21 mouse cellular contexts compared by ENCODE assay signal in genomic region chr14:78934596-78934995, GRCm38 (mm10).
DNase-seq lines count a peak whose midpoint lies in the region; ATAC-seq and TF ChIP-seq lines count a peak whose summit lies in the region.
"Had no signal": no experiment of that assay in that cellular context is flagged by ENCODE, and none has a peak within 500 bp of the region (broad histone marks: within the 10 kb centered on the region; RNA-seq: fewer than 3 reads in every experiment).

No protein-coding gene starts in this region.

- no peak overlapping the region for H3K9ac ChIP-seq in embryonic facial prominence, embryonic 14.5 days (ENCODE audit: low read depth, low read length)
- H3K9ac ChIP-seq: embryonic facial prominence, embryonic 13.5 days; forebrain, embryonic 12.5 days had no signal

- no peak for ATAC-seq in embryonic facial prominence, embryonic 14.5 days (ENCODE audit: low read depth)
- ATAC-seq: activated CD4-positive, CD25-positive, alpha-beta regulatory T cell, adult 4 months; forebrain, embryonic 14.5 days; forebrain, embryonic 16.5 days; Patski had no signal

- H3K4me1 ChIP-seq in embryonic facial prominence, embryonic 14.5 days (ENCODE audit: control insufficient read depth, insufficient read depth, low read length), result no peaks in the 10 kb centered on the region
- H3K4me1 ChIP-seq in embryonic facial prominence, embryonic 10.5 days, result 0 out of 2 replicates have a peak, but pooled peaks cover 4% of the 10 kb centered on the region
- peaks cover 11% of the 10 kb centered on the region for H3K4me1 ChIP-seq in embryonic fibroblast, embryonic 13.5 days (ENCODE audit: control insufficient read depth, insufficient read depth, low read length)
- H3K4me1 ChIP-seq: forebrain, embryonic 10.5 days; forebrain, embryonic 12.5 days had no signal

- peak; percentile 35 for DNase-seq in embryonic facial prominence, embryonic 14.5 days (ENCODE audit: low spot score)
- no peak for DNase-seq in embryonic facial prominence, embryonic 10.5 days (ENCODE audit: low spot score)
- DNase-seq in 3T3-L1 (ENCODE audit: low read depth, low spot score), result peak; percentile 86
- no peak for DNase-seq in layer of hippocampus, postnatal 10 days (ENCODE audit: low spot score in 2 of 2)
- DNase-seq: adrenal gland, adult 8-10 months; adrenal gland, postnatal 14 days; adrenal gland, postnatal 36 days; cerebellum, adult 11-12 months; cerebellum, adult 2 months; cerebellum, adult 9-10 months; cerebellum, postnatal 10 days; cerebellum, postnatal 25 days had no signal

- no peak overlapping the region for H3K27ac ChIP-seq in embryonic facial prominence, embryonic 14.5 days (replicated peaks; ENCODE audit: low read depth, low read length)
- no peak overlapping the region for H3K27ac ChIP-seq in embryonic facial prominence, embryonic 10.5 days (replicated peaks)
- peak overlapping the region; percentile 63; the same call in 1 of the 2 replicates for H3K27ac ChIP-seq in embryonic fibroblast, embryonic 13.5 days (ENCODE audit: insufficient read depth, low read length)
- H3K27ac ChIP-seq: embryonic facial prominence, embryonic 13.5 days; forebrain, embryonic 10.5 days; forebrain, embryonic 12.5 days had no signal

- no peaks in the 10 kb centered on the region for H3K27me3 ChIP-seq in embryonic facial prominence, embryonic 14.5 days (replicated peaks; ENCODE audit: control insufficient read depth, insufficient read depth, low read length)
- H3K27me3 ChIP-seq in embryonic facial prominence, embryonic 10.5 days (replicated peaks; ENCODE audit: low read depth, poor library complexity, severe bottlenecking), result no peaks in the 10 kb centered on the region
- H3K27me3 ChIP-seq: embryonic facial prominence, embryonic 13.5 days; forebrain, embryonic 12.5 days; Patski had no signal

- H3K36me3 ChIP-seq in embryonic facial prominence, embryonic 14.5 days (ENCODE audit: control insufficient read depth, insufficient read depth, low read length), result peaks cover 9% of the 10 kb centered on the region
- H3K36me3 ChIP-seq in embryonic facial prominence, embryonic 10.5 days (replicated peaks), result no peaks in the 10 kb centered on the region
- H3K36me3 ChIP-seq: forebrain, embryonic 10.5 days had no signal

- no peak for TF ChIP-seq POLR2A in embryonic fibroblast, embryonic 13.5 days (IDR thresholded peaks at IDR 0.05; ENCODE audit: low read depth, low read length)

- H3K4me2 ChIP-seq in embryonic facial prominence, embryonic 14.5 days (ENCODE audit: low read depth, low read length), result no peak overlapping the region
- H3K4me2 ChIP-seq: embryonic facial prominence, embryonic 13.5 days; forebrain, embryonic 12.5 days had no signal

- no peaks in the 10 kb centered on the region for H3K9me3 ChIP-seq in embryonic facial prominence, embryonic 14.5 days (ENCODE audit: control insufficient read depth, low read length)
- no peaks in the 10 kb centered on the region for H3K9me3 ChIP-seq in embryonic facial prominence, embryonic 10.5 days
- H3K9me3 ChIP-seq: embryonic facial prominence, embryonic 13.5 days; forebrain, embryonic 10.5 days; forebrain, embryonic 12.5 days had no signal

- WGBS in embryonic facial prominence, embryonic 14.5 days, result 76% methylated on average over 6 of the region's 6 CpGs
- 95% methylated on average over 6 of the region's 6 CpGs for WGBS in embryonic facial prominence, embryonic 10.5 days

- TF ChIP-seq CTCF in embryonic fibroblast, embryonic 13.5 days (IDR thresholded peaks at IDR 0.05; ENCODE audit: borderline replicate concordance, insufficient read depth, low read length), result no peak

- no peak overlapping the region for H3K4me3 ChIP-seq in embryonic facial prominence, embryonic 14.5 days (ENCODE audit: low read depth, low read length)
- no peak overlapping the region for H3K4me3 ChIP-seq in embryonic facial prominence, embryonic 10.5 days
- no peak overlapping the region for H3K4me3 ChIP-seq in embryonic fibroblast, embryonic 13.5 days (ENCODE audit: insufficient read depth, low read length)
- H3K4me3 ChIP-seq: embryonic facial prominence, embryonic 13.5 days; erythroblast, embryonic 14.5 days; forebrain, embryonic 10.5 days; forebrain, embryonic 12.5 days had no signal

Comparison
In these comparisons a context has a peak if more than half of its experiments do, and no peak if none do; other contexts are left out.
1. DNase-seq: peak in embryonic facial prominence, embryonic 14.5 days (single experiment) and 3T3-L1 (single experiment); none in embryonic facial prominence, embryonic 10.5 days (single experiment) and layer of hippocampus, postnatal 10 days (0 of 2).